Mouse (Mus musculus): ENCODE data around the gene Aunip. TPM values are rescaled to one million over a fixed set of nuclear protein-coding genes. Genes with fewer than 3 reads are reported as not detected.

Aunip gene
- total RNA-seq (2021), result under 1 TPM; 0.53 to 0.55 TPM
- long read RNA-seq, experiment 1, result 0 reads
- long read RNA-seq, experiment 2, partial matches to known transcripts, result 0 of 1 reads
- long read RNA-seq, experiment 2, other reads (novel, unspliced or antisense), result 0 of 1 reads

GRCm38 (mm10) chr4:134510845-134511411 is at the start of gene Aunip:
Gene Aunip (plus strand): TSS chr4:134510999.
- peak; percentile 82 to 87 for DNase-seq (ENCODE audit: low spot score in 2 of 2)
- intact Hi-C loops (cut with DNase I), result no loop called here

DNA sequence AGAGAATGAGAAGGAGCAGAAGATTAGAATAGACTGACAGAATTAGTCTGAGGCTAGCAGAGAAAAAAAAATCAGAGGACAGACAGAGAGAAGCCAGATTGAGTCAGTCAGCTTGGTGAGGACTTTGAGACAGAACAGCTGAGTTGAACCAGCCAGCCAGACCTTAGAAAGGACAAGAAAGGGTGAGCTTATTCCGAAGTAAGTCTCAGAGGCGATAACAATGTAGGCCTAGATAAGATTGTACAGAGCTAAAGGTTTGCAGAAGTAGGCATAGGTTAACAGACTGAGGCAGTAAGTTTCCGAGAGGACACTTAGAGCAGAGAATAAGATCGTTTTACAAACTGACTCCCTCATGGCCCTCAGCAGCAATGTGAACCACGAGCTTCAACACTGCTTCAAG is 49.5 kb upstream of the Aunip start:
- no peak for DNase-seq (ENCODE audit: low spot score in 2 of 2)
- intact Hi-C loops (cut with DNase I), result no loop called here

GRCm38 (mm10) chr4:134465789-134466188 is 45.0 kb upstream of the Aunip start:
- intact Hi-C loops (cut with DNase I), result no loop called here

DNA sequence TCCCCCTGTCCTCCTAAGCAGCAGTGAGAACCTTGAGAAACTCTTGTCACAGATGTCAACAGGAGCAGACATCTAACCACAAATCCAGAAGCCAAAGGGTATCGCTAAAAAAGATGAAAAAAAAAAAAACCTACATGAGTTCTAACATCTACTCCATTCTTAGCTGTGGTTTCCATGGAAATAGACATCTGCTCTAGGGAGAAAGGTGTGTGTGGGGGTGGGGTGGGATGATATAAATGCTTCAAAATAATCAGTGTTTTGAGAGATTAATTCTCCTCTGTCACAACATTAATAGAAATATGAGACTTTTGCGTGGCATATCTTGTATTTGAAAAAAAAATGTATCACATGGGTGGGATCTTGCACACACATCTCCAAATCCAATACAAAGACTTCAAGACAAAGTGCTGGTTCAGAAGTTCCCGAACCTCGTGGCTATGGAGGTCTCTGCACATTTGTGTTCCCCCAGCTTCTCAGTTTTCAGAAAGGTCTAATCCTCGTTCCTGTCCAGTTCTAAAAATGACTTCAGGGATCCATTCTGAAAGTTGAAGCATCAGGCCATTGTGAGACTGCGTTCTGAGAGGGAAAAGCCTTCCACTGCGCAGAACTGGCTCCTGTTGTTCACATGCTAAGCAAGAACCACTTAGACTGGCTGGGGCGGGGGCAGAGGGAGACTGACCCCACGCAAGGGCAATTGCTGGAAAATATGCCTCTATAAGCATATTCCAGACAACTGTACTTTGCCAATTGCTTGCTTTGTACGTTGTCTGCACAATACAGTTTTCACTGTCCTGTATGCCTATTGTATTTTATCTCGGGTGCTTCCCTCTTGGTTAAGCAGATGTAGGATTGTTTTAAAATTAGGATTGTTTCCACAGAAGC is 44.2 kb upstream of the Aunip start:
- intact Hi-C loops (cut with DNase I), result no loop called here

More at GRCm38 (mm10) chr4:134465789-134466188, 45.0 kb upstream of the Aunip start:
- no peak for DNase-seq (ENCODE audit: low spot score in 2 of 2)

DNA sequence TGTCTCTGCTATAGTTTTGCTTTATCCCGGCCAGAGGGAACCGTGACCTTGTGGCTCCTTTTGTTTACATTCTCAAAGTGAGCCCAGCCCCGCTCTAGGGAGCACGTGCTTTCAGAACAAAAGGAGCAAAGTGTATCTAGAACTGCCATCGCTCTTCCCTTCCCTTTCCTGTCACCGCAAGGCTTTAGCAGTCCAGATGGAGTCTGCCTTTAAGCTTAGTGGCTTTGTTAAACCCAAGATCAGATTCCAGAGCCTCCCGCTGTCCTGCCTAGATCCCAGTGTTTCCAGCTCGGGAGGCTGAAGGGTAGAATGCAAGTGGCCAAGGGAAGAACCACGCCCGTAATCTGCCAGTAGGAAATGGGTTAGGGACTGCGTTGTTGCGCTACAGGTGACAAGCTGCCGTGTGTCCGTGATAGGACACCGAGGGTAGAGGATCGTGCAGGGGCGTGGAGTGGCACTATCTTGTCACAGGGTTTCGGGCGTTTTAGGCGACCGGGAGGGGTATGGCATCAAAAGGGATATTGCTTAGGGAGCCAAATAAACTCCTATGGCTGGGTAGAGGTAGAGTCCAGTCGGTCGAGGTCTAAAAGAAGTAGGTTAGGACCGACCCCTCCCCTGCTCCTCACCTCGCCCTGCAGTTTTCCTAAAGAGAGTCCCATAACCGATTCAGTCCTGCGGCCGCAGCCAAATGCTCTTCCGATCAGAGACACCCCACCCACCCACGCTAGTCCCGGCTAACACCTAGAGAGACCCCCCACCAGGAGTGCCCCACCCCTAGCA is 43.2 kb upstream of the Aunip start:
- DNase-seq (ENCODE audit: low spot score in 2 of 2), result no peak
- intact Hi-C loops (cut with DNase I), result loop anchor here (2.0 kb wide), 1 partner anchor 71 kb away; the partner anchor contains the start of gene Pafah2

More for the DNA sequence above, 44.2 kb upstream of the Aunip start:
- no peak for DNase-seq (ENCODE audit: low spot score in 2 of 2)

DNA sequence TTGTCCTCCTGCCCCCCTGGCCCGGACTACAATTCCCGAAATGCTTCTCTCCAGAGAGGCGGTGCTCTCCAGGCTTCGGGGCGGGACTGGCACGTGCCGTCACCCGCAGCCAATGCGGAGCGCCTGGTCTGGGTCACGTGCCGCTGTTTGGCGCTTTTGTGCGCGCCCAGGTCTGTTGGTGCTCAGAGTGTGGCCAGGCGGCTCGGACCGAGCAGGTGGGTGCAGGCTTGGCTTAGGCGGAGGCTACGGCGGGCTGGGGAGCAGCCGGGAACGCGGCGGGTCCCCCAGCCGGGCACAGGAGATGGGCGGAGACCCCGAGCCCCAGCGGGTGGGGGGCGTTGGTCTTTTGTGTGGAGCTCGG is 42.6 kb upstream of the Aunip start, which contains the start of gene Stmn1:
Gene Stmn1, plus strand, starts transcription at position 106 of the 361 bp plus-strand sequence.
- peak; percentile 95 to 96 for DNase-seq (ENCODE audit: low spot score in 2 of 2)
- intact Hi-C loops (cut with DNase I), result loop anchor here (2.0 kb wide), 1 partner anchor 71 kb away; the partner anchor contains the start of gene Pafah2

- DNase-seq (ENCODE audit: low spot score in 2 of 2), result peak; percentile 94 to 96
- intact Hi-C loops (cut with DNase I), result loop anchor here (2.0 kb wide), 1 partner anchor 72 kb away; the partner anchor contains the start of gene Pafah2
These were observed 42.1 kb upstream of the Aunip start for GRCm38 (mm10) chr4:134468578-134469266.

GRCm38 (mm10) chr4:134469341-134469796 is 41.4 kb upstream of the Aunip start:
- intact Hi-C loops (cut with DNase I), result loop anchor here (2.0 kb wide), 1 partner anchor 73 kb away; the partner anchor contains the start of gene Pafah2
- no peak for DNase-seq (ENCODE audit: low spot score in 2 of 2)

GRCm38 (mm10) chr4:134469985-134470384 is 40.8 kb upstream of the Aunip start:
- intact Hi-C loops (cut with DNase I), result loop anchor here (2.0 kb wide), 1 partner anchor 73 kb away; the partner anchor contains the start of gene Pafah2
- no peak for DNase-seq (ENCODE audit: low spot score in 2 of 2)

DNA sequence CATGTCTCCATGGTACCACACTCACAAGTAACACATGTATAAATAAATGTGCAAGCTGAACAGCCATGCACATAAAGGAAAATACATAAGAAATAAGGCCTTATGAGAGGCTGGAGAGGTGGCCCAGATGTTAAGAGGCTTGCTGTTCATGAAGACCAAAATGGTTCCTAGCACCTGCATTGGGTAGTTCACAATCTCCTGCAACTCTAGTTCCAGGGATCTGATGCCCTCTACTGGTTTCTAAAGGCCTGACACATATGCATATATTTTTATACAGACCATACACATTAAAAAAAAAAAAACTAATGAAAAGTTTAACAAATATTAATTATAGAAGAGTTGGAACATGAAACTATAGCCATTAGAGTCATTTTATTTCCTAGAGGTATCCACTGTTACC is 39.3 kb upstream of the Aunip start:
- intact Hi-C loops (cut with DNase I), result no loop called here
- no peak for DNase-seq (ENCODE audit: low spot score in 2 of 2)

- no peak for DNase-seq (ENCODE audit: low spot score in 2 of 2)
- intact Hi-C loops (cut with DNase I), result no loop called here
These were observed 37.0 kb upstream of the Aunip start for GRCm38 (mm10) chr4:134473764-134474163.

DNA sequence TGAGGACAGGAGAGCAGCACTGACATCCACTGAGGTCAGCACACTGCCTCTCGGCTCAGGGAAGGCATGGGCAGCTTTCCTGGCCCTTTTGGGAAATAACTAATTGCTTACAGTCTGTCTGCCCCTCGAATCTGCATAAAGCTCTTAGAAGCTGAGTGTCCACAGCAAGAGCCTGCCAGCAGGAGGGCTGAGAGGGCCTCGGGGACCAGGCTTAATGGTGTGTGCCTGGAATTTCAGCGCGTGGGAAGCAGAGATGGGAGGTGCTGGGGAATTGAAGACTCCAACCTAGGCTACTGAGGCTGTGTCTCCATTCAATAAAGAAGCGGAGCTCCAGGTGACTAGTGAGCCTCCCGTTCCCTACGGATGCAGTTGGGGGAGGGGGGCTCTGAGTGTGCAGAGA is 36.6 kb upstream of the Aunip start:
- intact Hi-C loops (cut with DNase I), result no loop called here

GRCm38 (mm10) chr4:134476899-134477298 is 33.9 kb upstream of the Aunip start:
- intact Hi-C loops (cut with DNase I), result no loop called here
- DNase-seq (ENCODE audit: low spot score in 2 of 2), result no peak

More for the DNA sequence above, 36.6 kb upstream of the Aunip start:
- DNase-seq (ENCODE audit: low spot score in 2 of 2), result no peak

DNA sequence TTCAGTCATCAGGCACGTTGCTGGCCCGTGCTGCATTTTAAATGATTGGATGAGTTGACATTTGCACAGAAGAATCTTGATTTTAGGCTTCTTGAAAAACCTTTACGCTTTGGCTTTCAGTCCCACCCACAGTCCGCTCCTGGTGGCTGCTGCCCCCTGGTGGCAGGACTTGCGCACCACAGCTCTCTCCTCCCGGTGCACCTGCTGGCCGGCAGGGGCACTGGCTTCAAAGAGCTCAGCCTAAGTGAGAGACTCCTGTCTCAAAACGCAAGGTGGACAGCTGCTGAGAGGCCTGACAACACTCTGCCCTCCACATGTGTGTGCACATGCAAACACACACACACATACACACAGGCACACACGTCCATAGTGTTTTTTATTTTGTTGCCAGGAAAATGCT is 32.8 kb upstream of the Aunip start:
- peak; percentile 92 to 94 for DNase-seq (ENCODE audit: low spot score in 2 of 2)
- intact Hi-C loops (cut with DNase I), result loop anchor here (1.0 kb wide), 1 partner anchor 83 kb away; no protein-coding TSS in a partner anchor

GRCm38 (mm10) chr4:134479839-134480238 is 31.0 kb upstream of the Aunip start:
- no peak for DNase-seq (ENCODE audit: low spot score in 2 of 2)
- intact Hi-C loops (cut with DNase I), result no loop called here

GRCm38 (mm10) chr4:134480864-134481263 is 29.9 kb upstream of the Aunip start:
- peak in 1 of 2 experiments; percentile 80 for DNase-seq (ENCODE audit: low spot score in 2 of 2)
- intact Hi-C loops (cut with DNase I), result no loop called here

DNA sequence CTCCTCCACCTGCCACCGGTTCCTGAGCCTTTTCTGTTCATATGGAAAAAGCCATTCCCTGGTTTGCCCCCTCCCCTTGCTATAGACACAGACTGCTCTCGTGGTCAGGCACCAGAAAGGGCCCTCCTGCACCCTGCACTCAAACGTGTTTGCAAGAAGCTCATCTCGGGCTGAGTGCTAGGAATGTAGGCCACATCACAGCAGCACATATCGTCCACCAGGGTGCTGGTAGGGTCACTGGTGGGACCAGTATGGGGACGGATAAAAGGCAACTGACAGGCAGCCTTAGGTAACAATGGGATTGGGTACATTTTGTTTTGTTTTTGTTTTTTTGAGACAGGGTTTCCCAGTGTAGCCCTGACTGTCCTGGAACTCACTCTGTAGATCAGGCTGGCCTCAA is 29.5 kb upstream of the Aunip start:
- intact Hi-C loops (cut with DNase I), result no loop called here
- no peak for DNase-seq (ENCODE audit: low spot score in 2 of 2)

GRCm38 (mm10) chr4:134482442-134482841 is 28.4 kb upstream of the Aunip start:
- no peak for DNase-seq (ENCODE audit: low spot score in 2 of 2)
- intact Hi-C loops (cut with DNase I), result no loop called here
